Mouse (Mus musculus) cerebellum, postnatal 10 days (tissue): ENCODE measurements around the gene Lrrc74b.
"Not testable (repeated sequence)": the region's sequence is repeated elsewhere in the genome, so short reads cannot be mapped to it uniquely, and the experiment has no call there.

Source experiments
- DNase-seq, 2 experiments: peaks; one replicate each; pipeline ENCODE4 v3.0.0; 2021; ENCODE audit warnings: mixed read lengths in 2 of 2

The Lrrc74b gene

GRCm38 (mm10) chr16:17542632-17543031 lies 18.4 kb downstream of the Lrrc74b start:
- DNase-seq, result no peak

GRCm38 (mm10) chr16:17536584-17536983 lies 24.5 kb downstream of the Lrrc74b start:
- DNase-seq, result no peak

- no peak for DNase-seq
These were observed 28.2 kb downstream of the Lrrc74b start for GRCm38 (mm10) chr16:17532676-17533329.

- DNase-seq, result peak; percentile 62
These were observed 28.8 kb downstream of the Lrrc74b start for GRCm38 (mm10) chr16:17532271-17532670.

- peak; percentile 99 for DNase-seq
These were observed 30.3 kb downstream of the Lrrc74b start, which contains the start of gene Thap7 for GRCm38 (mm10) chr16:17530640-17531288. TSS of gene Thap7 (minus strand) at chr16:17531136.

GRCm38 (mm10) chr16:17529981-17530586 lies 31.0 kb downstream of the Lrrc74b start:
- no peak for DNase-seq

- DNase-seq, result no peak
These were observed 32.8 kb downstream of the Lrrc74b start for GRCm38 (mm10) chr16:17528276-17528675.

- no peak for DNase-seq
These were observed 33.4 kb downstream of the Lrrc74b start for GRCm38 (mm10) chr16:17527606-17528005.

- DNase-seq, result no peak
These were observed 34.8 kb downstream of the Lrrc74b start for GRCm38 (mm10) chr16:17526223-17526622.

- no peak for DNase-seq
These were observed 35.5 kb downstream of the Lrrc74b start for GRCm38 (mm10) chr16:17525524-17525923.

- no peak for DNase-seq
These were observed 36.9 kb downstream of the Lrrc74b start for GRCm38 (mm10) chr16:17524156-17524555.

GRCm38 (mm10) chr16:17518910-17519309 lies 42.1 kb downstream of the Lrrc74b start:
- DNase-seq, result no peak

- DNase-seq, result peak; percentile 71 to 80
These were observed 49.6 kb downstream of the Lrrc74b start for GRCm38 (mm10) chr16:17511431-17511830.

- no peak for DNase-seq
These were observed 50.4 kb downstream of the Lrrc74b start for GRCm38 (mm10) chr16:17510686-17511085.

- no peak for DNase-seq
These were observed 50.9 kb downstream of the Lrrc74b start for GRCm38 (mm10) chr16:17510143-17510542.

- no peak for DNase-seq
These were observed 51.8 kb downstream of the Lrrc74b start for GRCm38 (mm10) chr16:17509240-17509597.

GRCm38 (mm10) chr16:17508546-17509239 lies 52.4 kb downstream of the Lrrc74b start, which contains the start of gene Lztr1:
TSS of gene Lztr1 (plus strand) at chr16:17508688.
- DNase-seq, result peak; percentile 94

- not testable (repeated sequence) for DNase-seq
These were observed 53.0 kb downstream of the Lrrc74b start for GRCm38 (mm10) chr16:17508031-17508430.

GRCm38 (mm10) chr16:17507018-17507552 lies 54.0 kb downstream of the Lrrc74b start:
- DNase-seq, result no peak

- no peak for DNase-seq
These were observed 58.4 kb downstream of the Lrrc74b start for GRCm38 (mm10) chr16:17502681-17503080.

- DNase-seq, result peak; percentile 78 to 86
These were observed 61.7 kb downstream of the Lrrc74b start for GRCm38 (mm10) chr16:17499249-17499883.

GRCm38 (mm10) chr16:17496499-17497305 lies 64.3 kb downstream of the Lrrc74b start:
- DNase-seq, result peak; percentile 83 to 85
